Mouse (Mus musculus) forebrain, embryonic 12.5 days (tissue): ENCODE measurements around the gene Soat1. TPM values are rescaled to one million over a fixed set of nuclear protein-coding genes. Genes with fewer than 3 reads are reported as not detected.
"Not testable (repeated sequence)": the region's sequence is repeated elsewhere in the genome, so short reads cannot be mapped to it uniquely, and the experiment has no call there.

Source experiments
- ATAC-seq: fragments of 200-750 bp; cut with Nextera tagmentation; 2 replicates; pipeline ENCODE4 v1.8.0; 2017; ENCODE audit warnings: moderate TSS enrichment; ENCODE audit not compliant: low FRiP score
- H3K27ac ChIP-seq: fragments of 300-500 bp; sonication (generic); 2 replicates; pipeline ENCODE4 v1.5.1; 2016; ENCODE audit warnings: mild to moderate bottlenecking
- H3K27me3 ChIP-seq: fragments of 300-500 bp; sonication (generic); 2 replicates; pipeline ENCODE4 v1.6.1; 2016; ENCODE audit warnings: mild to moderate bottlenecking
- H3K36me3 ChIP-seq: fragments of 300-500 bp; sonication (generic); replicated peaks from 2 replicates; pipeline ENCODE4 v1.6.1; 2016; ENCODE audit warnings: mild to moderate bottlenecking
- H3K4me1 ChIP-seq: fragments of 300-500 bp; sonication (generic); 2 replicates; pipeline ENCODE4 v1.6.1; 2016
- H3K4me2 ChIP-seq: fragments of 300-500 bp; sonication (generic); 2 replicates; pipeline ENCODE4 v1.6.1; 2016; ENCODE audit warnings: mild to moderate bottlenecking, moderate library complexity
- H3K4me3 ChIP-seq: fragments of 300-500 bp; sonication (generic); replicated peaks from 2 replicates; pipeline ENCODE4 v1.5.1; 2016; ENCODE audit warnings: mild to moderate bottlenecking
- H3K9ac ChIP-seq: fragments of 300-500 bp; sonication (generic); 2 replicates; pipeline ENCODE4 v1.6.1; 2016; ENCODE audit warnings: mild to moderate bottlenecking
- H3K9me3 ChIP-seq: fragments of 300-500 bp; sonication (generic); 2 replicates; pipeline ENCODE4 v1.6.1; 2016
- WGBS: fragments of 180-500 bp; shearing (Covaris S2); methylation state at CpG from one replicate; pipeline ENCODE4 v1.1.7; 2016; 5-methylcytosine and 5-hydroxymethylcytosine counted together
- polyA plus RNA-seq: library from polyadenylated mRNA; unstranded; fragments of >200 nt; fragmentation: Nextera tagmentation; extraction: Ambion mirVana; gene quantifications from 2 replicates; pipeline ENCODE4 v1.2.1, GENCODE M21; 2016

Gene Soat1
- polyA plus RNA-seq, 1 experiment from 2014 or later: 17.6 TPM

- Histone ChIP-seq H3K9ac (no peak overlapping the region), H3K4me1 (peaks cover 9% of the 10 kb centered on the region), H3K9me3 (no peaks in the 10 kb centered on the region), H3K4me3 (no peak overlapping the region), H3K27me3 (0 out of 2 replicates have a peak, but pooled peaks cover 3% of the 10 kb centered on the region), H3K27ac (no peak overlapping the region), H3K36me3 (no peaks in the 10 kb centered on the region), H3K4me2 (no peak overlapping the region)
- no peak for ATAC-seq
- 64% methylated on average over 4 of the region's 4 CpGs for WGBS
Observed at GRCm38 (mm10) chr1:156418170-156418569, 56.0 kb downstream of the Soat1 start.

DNA sequence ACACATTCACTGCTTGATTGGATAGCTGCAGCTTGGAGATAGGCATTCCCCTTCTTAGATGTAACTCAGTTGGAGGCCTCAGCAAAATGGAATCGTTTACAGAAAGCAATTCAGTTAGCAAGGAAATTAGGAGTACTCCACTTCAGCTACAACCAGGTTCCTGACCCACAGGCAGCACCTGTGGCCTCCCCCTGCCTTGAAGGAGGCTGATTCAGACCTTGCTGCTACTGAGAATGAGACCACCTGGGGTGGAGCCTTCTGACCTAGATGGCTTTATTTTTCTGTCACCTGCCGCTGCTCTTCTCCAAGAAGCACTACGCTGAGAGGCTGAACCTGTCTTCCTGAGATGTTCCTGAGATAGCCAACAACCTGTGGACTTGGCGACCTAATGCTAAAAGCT lies 65.6 kb downstream of the Soat1 start:
- Histone ChIP-seq H3K4me3 (no peak overlapping the region), H3K9me3 (no peaks in the 10 kb centered on the region), H3K4me1 (no peaks in the 10 kb centered on the region), H3K27me3 (no peaks in the 10 kb centered on the region), H3K9ac (no peak overlapping the region), H3K27ac (no peak overlapping the region), H3K36me3 (no peaks in the 10 kb centered on the region), H3K4me2 (no peak overlapping the region)
- 68% methylated on average over 4 of the region's 4 CpGs for WGBS
- ATAC-seq: no peak

DNA sequence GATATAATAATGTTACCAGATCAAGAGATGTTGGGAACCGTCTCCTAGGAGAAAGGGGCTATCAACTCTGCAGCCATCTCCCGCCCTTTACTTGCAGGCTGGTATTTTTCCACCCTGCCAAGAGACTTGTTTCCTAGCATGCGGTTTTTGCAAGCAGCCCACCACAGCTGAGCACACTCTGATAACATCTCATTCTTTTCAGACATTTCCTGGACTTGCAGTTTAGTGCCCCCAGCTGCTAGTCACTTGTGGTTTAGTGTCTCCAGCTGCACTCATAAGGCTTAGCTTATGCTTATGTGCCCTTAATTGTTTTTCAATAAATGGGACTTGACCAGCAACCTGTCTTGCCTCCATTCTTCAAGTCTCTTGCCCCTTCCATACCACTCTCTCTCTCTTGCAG lies 66.1 kb downstream of the Soat1 start:
- Histone ChIP-seq H3K4me3 (no peak overlapping the region), H3K9me3 (no peaks in the 10 kb centered on the region), H3K9ac (no peak overlapping the region), H3K27me3 (no peaks in the 10 kb centered on the region), H3K4me2 (no peak overlapping the region), H3K36me3 (no peaks in the 10 kb centered on the region), H3K4me1 (no peaks in the 10 kb centered on the region), H3K27ac (no peak overlapping the region)
- no peak for ATAC-seq
- WGBS: 74% methylated on average over 3 of the region's 3 CpGs

DNA sequence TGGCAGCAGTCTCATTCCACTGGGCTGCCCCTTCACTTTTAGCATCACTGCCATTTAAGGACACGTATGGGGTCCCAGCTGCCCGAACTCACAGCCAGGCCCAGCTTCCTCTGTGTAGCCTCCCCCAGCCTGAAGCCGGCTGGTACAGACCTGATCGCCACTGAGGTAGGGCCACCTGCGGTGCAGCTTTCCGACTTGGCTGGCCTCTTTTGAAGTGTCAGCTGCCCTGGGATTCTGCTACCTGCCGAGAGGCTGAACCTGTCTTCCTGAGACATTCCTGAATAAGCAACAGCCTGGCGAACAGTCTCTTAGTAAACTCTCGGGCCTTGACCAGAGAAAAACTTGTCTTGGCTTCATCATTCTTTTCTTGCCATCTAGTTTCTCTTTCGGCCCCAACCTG lies 70.9 kb downstream of the Soat1 start:
- no peaks in the 10 kb centered on the region for H3K4me1 ChIP-seq
- H3K36me3 ChIP-seq: no peaks in the 10 kb centered on the region
- no peaks in the 10 kb centered on the region for H3K27me3 ChIP-seq
- H3K4me3 ChIP-seq: no peak overlapping the region
- WGBS: 37% methylated on average over 10 of the region's 10 CpGs
- no peak overlapping the region for H3K9ac ChIP-seq
- no peak for ATAC-seq
- no peak overlapping the region for H3K4me2 ChIP-seq
- H3K27ac ChIP-seq: no peak overlapping the region
- no peaks in the 10 kb centered on the region for H3K9me3 ChIP-seq

DNA sequence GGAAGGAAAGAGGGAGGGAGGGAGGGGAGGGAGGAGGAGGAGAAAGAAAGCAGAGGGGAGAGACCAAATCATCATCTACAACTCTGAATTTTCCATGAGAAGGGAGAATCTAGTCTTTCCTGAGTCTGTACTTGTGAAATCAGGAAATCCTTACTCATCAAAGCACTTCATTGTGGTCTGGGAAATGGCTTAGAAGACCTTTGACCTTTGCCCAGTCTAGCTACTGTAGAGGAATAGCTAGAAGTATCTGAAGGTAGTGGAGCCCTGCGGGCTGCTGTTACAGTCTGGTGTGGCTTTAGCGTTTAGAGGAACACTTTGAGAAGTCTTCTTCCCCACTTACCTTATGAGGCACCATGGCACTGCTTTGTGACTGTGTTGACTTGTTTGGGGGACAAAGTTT lies 71.6 kb downstream of the Soat1 start:
- H3K27me3 ChIP-seq: no peaks in the 10 kb centered on the region
- WGBS: 53% methylated on average over 2 of the region's 2 CpGs

GRCm38 (mm10) chr1:156400159-156400558 lies 74.0 kb downstream of the Soat1 start:
- not testable (repeated sequence) for H3K27ac ChIP-seq, H3K36me3 ChIP-seq, H3K4me3 ChIP-seq, ATAC-seq, H3K9ac ChIP-seq, H3K27me3 ChIP-seq, H3K4me2 ChIP-seq, H3K4me1 ChIP-seq, H3K9me3 ChIP-seq
- WGBS: 79% methylated on average over 3 of the region's 3 CpGs

More for the DNA sequence above, 71.6 kb downstream of the Soat1 start:
- H3K4me3 ChIP-seq: no peak overlapping the region
- no peak overlapping the region for H3K27ac ChIP-seq
- H3K9ac ChIP-seq: no peak overlapping the region
- no peaks in the 10 kb centered on the region for H3K4me1 ChIP-seq
- no peaks in the 10 kb centered on the region for H3K36me3 ChIP-seq
- no peak for ATAC-seq
- no peak overlapping the region for H3K4me2 ChIP-seq
- H3K9me3 ChIP-seq: no peaks in the 10 kb centered on the region

- Histone ChIP-seq H3K4me2 (no peak overlapping the region), H3K9ac (no peak overlapping the region), H3K27me3 (no peaks in the 10 kb centered on the region), H3K4me3 (no peak overlapping the region), H3K9me3 (no peaks in the 10 kb centered on the region), H3K36me3 (no peaks in the 10 kb centered on the region), H3K4me1 (no peaks in the 10 kb centered on the region), H3K27ac (no peak overlapping the region)
- 89% methylated on average over 4 of the region's 4 CpGs for WGBS
- ATAC-seq: no peak
Observed at GRCm38 (mm10) chr1:156393148-156393547, 81.0 kb downstream of the Soat1 start.

- H3K27me3 ChIP-seq: no peaks in the 10 kb centered on the region
- no peak for ATAC-seq
- WGBS: 84% methylated on average over 3 of the region's 3 CpGs
- no peaks in the 10 kb centered on the region for H3K9me3 ChIP-seq
- H3K4me1 ChIP-seq: no peaks in the 10 kb centered on the region
- no peaks in the 10 kb centered on the region for H3K36me3 ChIP-seq
- no peak overlapping the region for H3K27ac ChIP-seq
- no peak overlapping the region for H3K4me2 ChIP-seq
- no peak overlapping the region for H3K9ac ChIP-seq
- no peak overlapping the region for H3K4me3 ChIP-seq
Observed at GRCm38 (mm10) chr1:156386880-156387279, 87.3 kb downstream of the Soat1 start.

DNA sequence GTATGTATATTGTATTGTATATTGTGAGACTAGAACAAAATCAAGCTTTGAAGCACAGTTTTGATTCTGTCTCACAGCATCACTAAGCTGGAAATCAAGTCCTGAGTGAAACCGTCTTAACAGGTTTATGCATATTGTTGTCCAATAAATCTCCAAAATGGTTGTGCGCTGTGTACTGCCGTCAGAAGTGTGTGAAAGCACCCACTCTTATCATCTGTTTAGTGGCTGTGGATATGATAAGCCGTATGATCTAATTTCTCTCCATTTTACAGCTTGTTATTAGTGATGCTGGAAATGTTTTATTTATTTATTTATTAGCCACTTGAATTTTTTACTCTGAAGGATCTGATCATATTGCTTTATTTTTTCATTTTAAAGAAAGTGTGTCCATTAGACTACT lies 87.9 kb downstream of the Soat1 start:
- no peak overlapping the region for H3K9ac ChIP-seq
- no peaks in the 10 kb centered on the region for H3K4me1 ChIP-seq
- H3K36me3 ChIP-seq: no peaks in the 10 kb centered on the region
- 89% methylated on average over 4 of the region's 4 CpGs for WGBS
- H3K27me3 ChIP-seq: no peaks in the 10 kb centered on the region
- no peak overlapping the region for H3K27ac ChIP-seq
- no peak for ATAC-seq
- H3K9me3 ChIP-seq: no peaks in the 10 kb centered on the region
- no peak overlapping the region for H3K4me2 ChIP-seq
- no peak overlapping the region for H3K4me3 ChIP-seq

- H3K27ac ChIP-seq: no peak overlapping the region
- no peak overlapping the region for H3K4me3 ChIP-seq
- no peak overlapping the region for H3K4me2 ChIP-seq
- no peaks in the 10 kb centered on the region for H3K27me3 ChIP-seq
- no peaks in the 10 kb centered on the region for H3K9me3 ChIP-seq
- H3K9ac ChIP-seq: no peak overlapping the region
- 91% methylated on average over 3 of the region's 3 CpGs for WGBS
- no peak for ATAC-seq
- H3K4me1 ChIP-seq: no peaks in the 10 kb centered on the region
- H3K36me3 ChIP-seq: no peaks in the 10 kb centered on the region
Observed at GRCm38 (mm10) chr1:156381217-156381616, 92.9 kb downstream of the Soat1 start.

Other genes with a start within 250 kb of the Soat1 start
- 0.14 and 1.0 TPM in 2 replicates for gene Tdrd5, start 170.7 kb downstream of the Soat1 start, polyA plus RNA-seq
- gene Nphs2, start 163.6 kb downstream of the Soat1 start, polyA plus RNA-seq: 0.08 and 0.23 TPM in 2 replicates
- 688 and 695 TPM in 2 replicates for gene Gm2000, start 108.3 kb downstream of the Soat1 start, polyA plus RNA-seq
- gene Axdnd1, start 53.2 kb downstream of the Soat1 start, polyA plus RNA-seq: 0.19 TPM in 1 of 2 replicates, not detected in the other
- gene Gm10031, start 49.7 kb upstream of the Soat1 start, polyA plus RNA-seq: 0.40 and 0.97 TPM in 2 replicates
- 6.6 and 7.2 TPM in 2 replicates for gene Abl2, start 84.5 kb upstream of the Soat1 start, polyA plus RNA-seq
- 4.1 and 5.3 TPM in 2 replicates for gene Tor3a, start 200.0 kb upstream of the Soat1 start, polyA plus RNA-seq
- gene Fam20b, start 244.8 kb upstream of the Soat1 start, polyA plus RNA-seq: 24.6 and 26.8 TPM in 2 replicates